22 mouse cellular contexts compared by ENCODE assay signal in the genomic region with DNA sequence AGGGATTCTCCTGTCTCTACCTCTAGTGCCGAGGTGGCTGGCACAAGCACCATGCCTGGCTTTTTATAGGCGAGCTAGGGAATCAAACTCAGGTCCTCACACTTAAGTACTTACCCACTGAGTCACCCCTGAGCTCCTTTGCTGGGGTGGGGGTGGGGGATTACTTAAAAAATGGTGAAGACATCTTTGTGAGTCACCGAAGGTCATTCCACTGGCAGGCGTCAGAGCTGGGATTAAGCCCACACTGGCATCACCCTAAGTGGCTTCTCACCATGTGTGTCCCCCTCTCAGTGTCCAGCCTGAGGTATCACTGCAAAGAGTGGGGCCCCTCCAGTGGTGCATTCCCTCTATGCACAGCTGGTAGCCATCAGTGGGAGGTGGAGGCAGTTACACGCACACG. TPM values are rescaled to one million over a fixed set of nuclear protein-coding genes. Genes with fewer than 3 reads are reported as not detected.
"Had no signal": no experiment of that assay in that cellular context is flagged by ENCODE, and none has a peak within 500 bp of the region (broad histone marks: within the 10 kb centered on the region; RNA-seq: fewer than 3 reads in every experiment).

No protein-coding gene starts in this region.

- DNase-seq: liver, postnatal 0 days; lung, adult 2 months; lung, postnatal 4 days; midbrain, embryonic 14.5 days; right cerebral cortex, postnatal 14 days; thymus, adult 18-20 months; thymus, postnatal 14 days; thymus, postnatal 36 days had no signal

- H3K36me3 ChIP-seq: liver, embryonic 15.5 days; lung, embryonic 15.5 days; midbrain, embryonic 10.5 days; neural tube, embryonic 12.5 days; stomach, embryonic 15.5 days had no signal

- H3K4me2 ChIP-seq: liver, embryonic 15.5 days; lung, embryonic 15.5 days; midbrain, embryonic 12.5 days; neural tube, embryonic 12.5 days; stomach, embryonic 15.5 days had no signal

- H3K9me3 ChIP-seq: liver, embryonic 15.5 days; lung, embryonic 15.5 days; midbrain, embryonic 10.5 days; midbrain, embryonic 12.5 days; neural tube, embryonic 12.5 days; stomach, embryonic 15.5 days had no signal

- H3K27ac ChIP-seq: liver, embryonic 15.5 days; lung, embryonic 15.5 days; midbrain, embryonic 10.5 days; midbrain, embryonic 12.5 days; neural tube, embryonic 12.5 days; stomach, embryonic 15.5 days had no signal

- ATAC-seq: liver, postnatal 0 days; lung, postnatal 0 days; midbrain, embryonic 16.5 days had no signal

- H3K9ac ChIP-seq: liver, embryonic 15.5 days; liver, postnatal 0 days; lung, embryonic 15.5 days; midbrain, embryonic 12.5 days; neural tube, embryonic 12.5 days; stomach, embryonic 15.5 days had no signal

- H3K4me3 ChIP-seq: liver, embryonic 15.5 days; lung, embryonic 15.5 days; midbrain, embryonic 10.5 days; midbrain, embryonic 12.5 days; neural tube, embryonic 12.5 days; stomach, embryonic 15.5 days had no signal

RNA-seq across cellular contexts. Expression of a gene that starts 0.8 kb away (rescaled TPM):
- total RNA-seq: megakaryocyte, adult 5-6 weeks; megakaryocyte-erythroid progenitor cell, adult 5-6 weeks; neutrophil, adult 5-6 weeks had no signal
- polyA plus RNA-seq: liver, embryonic 15.5 days; liver, postnatal 0 days; lung, adult 2 months; lung, embryonic 15.5 days; lung, postnatal 0 days; midbrain, embryonic 10.5 days; midbrain, embryonic 12.5 days; midbrain, embryonic 14.5 days; midbrain, embryonic 16.5 days; neural tube, embryonic 12.5 days; neural tube, embryonic 14.5 days; spleen, adult 2 months; stomach, embryonic 15.5 days; thymus, postnatal 0 days had no signal

RNA-seq across cellular contexts. Expression of a gene that starts 3.2 kb away (rescaled TPM):
- total RNA-seq: megakaryocyte, adult 5-6 weeks; megakaryocyte-erythroid progenitor cell, adult 5-6 weeks; neutrophil, adult 5-6 weeks had no signal
- polyA plus RNA-seq: liver, postnatal 0 days; lung, adult 2 months; lung, embryonic 15.5 days; lung, postnatal 0 days; midbrain, embryonic 10.5 days; midbrain, embryonic 14.5 days; midbrain, embryonic 16.5 days; neural tube, embryonic 12.5 days; neural tube, embryonic 14.5 days; spleen, adult 2 months; stomach, embryonic 15.5 days had no signal

RNA-seq across cellular contexts. Expression of a gene that starts 13.9 kb away (rescaled TPM):
- total RNA-seq: megakaryocyte-erythroid progenitor cell, adult 5-6 weeks had no signal

RNA-seq across cellular contexts. Expression of a gene that starts 24.4 kb away (rescaled TPM):
- total RNA-seq: megakaryocyte, adult 5-6 weeks; megakaryocyte-erythroid progenitor cell, adult 5-6 weeks; neutrophil, adult 5-6 weeks had no signal
- polyA plus RNA-seq: liver, embryonic 15.5 days; liver, postnatal 0 days; lung, adult 2 months; lung, embryonic 15.5 days; lung, postnatal 0 days; midbrain, embryonic 12.5 days; midbrain, embryonic 14.5 days; midbrain, embryonic 16.5 days; neural tube, embryonic 12.5 days; neural tube, embryonic 14.5 days; spleen, adult 2 months; stomach, embryonic 15.5 days; thymus, postnatal 0 days had no signal
